Mouse (Mus musculus) adrenal gland, adult 8-10 months (tissue): ENCODE results near the gene Mxra7. TPM values are rescaled to one million over a fixed set of nuclear protein-coding genes. Genes with fewer than 3 reads are reported as not detected.
A peak's percentile ranks its signal among the peaks of the same experiment; 100 is the strongest.

Experiments used
- DNase-seq: peaks from one replicate; pipeline ENCODE4 v3.0.0; 2022
- total RNA-seq, 4 experiments: library from RNA; stranded (reverse); gene quantifications; 2 replicates each; pipeline ENCODE4 v1.2.4; 2022

The Mxra7 gene
- total RNA-seq, 4 experiments from 2014 or later, result 43.8 to 117 (median 81.5) TPM

DNA sequence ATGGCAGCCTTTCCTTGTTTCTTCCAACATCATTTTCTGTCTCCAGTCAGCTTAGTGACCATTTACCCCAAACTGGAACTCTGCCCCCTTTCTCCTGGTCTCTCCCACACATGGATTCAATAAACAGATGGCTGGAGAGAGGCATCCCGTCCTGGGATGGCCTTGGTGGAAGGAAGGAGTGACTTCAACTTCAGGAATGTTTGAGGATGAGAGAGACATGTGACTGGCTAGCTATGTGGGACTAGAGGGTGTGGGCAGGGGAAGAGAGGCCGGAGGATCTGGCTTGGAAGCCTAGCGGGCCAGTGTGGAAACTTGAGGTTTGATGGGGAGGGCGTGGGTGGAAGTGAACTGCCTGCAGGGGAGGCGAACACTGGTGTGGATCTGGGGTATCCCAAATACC, 11.1 kb downstream of the Mxra7 start:
- DNase-seq, result peak; percentile 47

DNA sequence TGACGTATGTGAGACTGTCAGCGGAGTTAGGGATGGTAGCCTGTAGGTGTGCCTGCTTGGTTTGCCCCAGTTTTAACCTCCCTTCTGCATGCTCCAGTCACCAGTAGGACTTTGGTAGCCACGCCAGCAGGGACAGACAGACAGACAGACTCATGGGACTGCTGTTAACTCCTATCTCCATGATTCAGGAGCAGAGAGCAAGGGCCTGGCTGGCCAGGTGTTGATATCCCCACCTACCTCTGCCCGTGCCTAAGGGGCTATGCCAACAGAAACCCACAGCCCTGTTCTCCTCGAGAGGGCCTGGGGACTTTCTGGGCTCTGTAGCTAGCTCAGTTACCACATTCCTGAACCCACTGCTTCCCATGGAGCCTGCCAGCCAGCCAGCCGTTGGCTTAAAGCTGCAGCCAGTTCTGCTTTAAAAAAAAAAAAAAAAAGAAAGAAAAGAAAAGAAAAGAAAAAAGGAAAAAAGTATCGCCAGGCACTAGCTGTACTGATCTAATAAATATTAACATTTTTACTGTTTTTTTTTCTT, 12.9 kb downstream of the Mxra7 start:
- no peak for DNase-seq

DNA sequence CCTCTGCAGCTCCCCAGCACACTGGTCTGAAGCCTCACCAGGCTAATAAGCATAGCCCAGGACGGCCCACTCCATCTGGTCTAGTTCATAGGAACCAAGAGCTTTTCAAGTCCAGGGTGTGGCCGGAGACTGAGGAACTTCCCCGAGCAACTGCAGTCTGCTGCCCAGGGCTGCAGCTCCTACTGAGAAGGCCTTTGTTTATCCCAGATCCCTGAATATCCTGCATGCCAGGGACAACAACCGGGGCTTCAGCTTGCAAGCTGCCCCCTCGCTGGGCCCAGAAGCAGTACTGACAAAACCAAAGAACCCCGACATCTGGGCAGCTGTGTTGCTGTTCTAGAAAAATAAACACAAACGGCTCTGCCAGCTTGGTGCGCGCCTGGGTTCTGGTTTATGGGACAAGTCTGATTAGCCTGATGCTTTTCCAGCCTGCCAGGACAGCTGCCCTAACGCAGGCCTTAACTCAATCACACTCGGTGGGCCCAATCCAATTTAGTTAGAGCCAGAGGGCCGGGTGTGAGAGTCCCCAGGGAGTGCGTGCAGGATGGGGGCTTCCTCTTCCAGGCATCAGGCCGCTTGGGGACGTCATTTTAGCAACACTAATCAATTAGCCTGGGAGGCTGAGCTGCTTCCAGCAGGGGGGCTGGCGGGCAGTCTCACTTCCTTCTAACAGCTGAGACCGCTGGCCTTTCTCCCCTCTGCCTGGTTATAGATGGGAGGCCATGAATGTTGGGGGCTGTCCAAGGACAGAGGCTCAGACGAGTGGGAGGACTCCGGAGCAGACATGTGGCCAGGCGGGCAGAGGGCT, 13.6 kb downstream of the Mxra7 start:
- no peak for DNase-seq

DNA sequence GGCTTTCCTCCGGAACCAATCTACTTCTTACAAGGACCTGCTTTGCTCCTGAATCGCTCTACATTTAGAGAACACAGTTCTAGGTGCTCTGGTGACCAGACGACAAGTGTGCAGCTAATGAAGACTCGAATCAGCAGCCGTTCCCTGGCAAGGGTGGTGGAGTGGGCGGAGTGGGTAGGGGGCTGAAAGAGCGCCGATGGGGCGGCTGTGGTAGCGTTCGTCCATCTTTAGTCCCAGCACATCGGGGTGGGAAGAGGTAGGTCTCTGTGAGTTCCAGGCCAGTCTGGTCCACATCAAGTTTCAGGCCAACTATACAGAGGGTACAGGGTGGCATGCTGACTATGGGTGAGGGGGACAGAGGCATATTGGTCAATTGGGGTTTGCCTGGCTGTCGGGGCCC, 14.2 kb downstream of the Mxra7 start:
- DNase-seq, result no peak

DNA sequence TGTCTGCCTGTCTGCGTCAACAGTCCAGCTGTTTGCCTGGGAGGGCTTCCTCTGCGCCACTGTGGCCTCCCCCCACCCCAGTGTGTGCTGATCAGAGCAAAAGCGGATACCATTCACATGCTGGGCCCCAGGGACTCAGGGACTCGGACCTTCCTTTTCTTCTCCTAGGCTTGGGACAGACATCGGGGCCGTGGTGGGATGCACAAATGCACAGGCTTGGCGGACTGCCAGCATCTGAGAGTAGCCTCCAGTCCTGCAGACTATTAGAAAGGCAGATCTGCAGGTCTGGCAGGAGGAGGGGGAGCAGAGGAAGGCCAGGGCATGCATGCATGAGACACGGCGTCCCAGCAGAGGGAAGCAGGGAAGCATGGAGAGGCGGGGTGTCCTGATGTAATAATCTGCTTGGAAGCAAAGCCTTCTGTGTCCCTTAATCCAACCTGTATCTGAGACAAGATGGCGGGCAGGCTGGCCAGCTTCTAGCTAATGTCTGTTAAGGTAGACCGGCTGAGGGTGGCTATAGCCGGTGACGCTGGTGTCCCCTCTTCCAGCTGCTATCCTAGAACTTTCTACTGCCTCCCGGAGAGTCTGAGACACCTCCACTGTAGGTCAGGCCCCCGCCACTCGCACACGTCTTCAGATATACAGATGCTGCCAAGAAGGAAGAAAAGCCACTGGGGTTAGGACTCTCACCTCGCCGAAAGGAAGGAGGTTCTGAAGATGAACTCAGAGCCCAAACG, 14.9 kb downstream of the Mxra7 start:
- DNase-seq, result no peak

DNA sequence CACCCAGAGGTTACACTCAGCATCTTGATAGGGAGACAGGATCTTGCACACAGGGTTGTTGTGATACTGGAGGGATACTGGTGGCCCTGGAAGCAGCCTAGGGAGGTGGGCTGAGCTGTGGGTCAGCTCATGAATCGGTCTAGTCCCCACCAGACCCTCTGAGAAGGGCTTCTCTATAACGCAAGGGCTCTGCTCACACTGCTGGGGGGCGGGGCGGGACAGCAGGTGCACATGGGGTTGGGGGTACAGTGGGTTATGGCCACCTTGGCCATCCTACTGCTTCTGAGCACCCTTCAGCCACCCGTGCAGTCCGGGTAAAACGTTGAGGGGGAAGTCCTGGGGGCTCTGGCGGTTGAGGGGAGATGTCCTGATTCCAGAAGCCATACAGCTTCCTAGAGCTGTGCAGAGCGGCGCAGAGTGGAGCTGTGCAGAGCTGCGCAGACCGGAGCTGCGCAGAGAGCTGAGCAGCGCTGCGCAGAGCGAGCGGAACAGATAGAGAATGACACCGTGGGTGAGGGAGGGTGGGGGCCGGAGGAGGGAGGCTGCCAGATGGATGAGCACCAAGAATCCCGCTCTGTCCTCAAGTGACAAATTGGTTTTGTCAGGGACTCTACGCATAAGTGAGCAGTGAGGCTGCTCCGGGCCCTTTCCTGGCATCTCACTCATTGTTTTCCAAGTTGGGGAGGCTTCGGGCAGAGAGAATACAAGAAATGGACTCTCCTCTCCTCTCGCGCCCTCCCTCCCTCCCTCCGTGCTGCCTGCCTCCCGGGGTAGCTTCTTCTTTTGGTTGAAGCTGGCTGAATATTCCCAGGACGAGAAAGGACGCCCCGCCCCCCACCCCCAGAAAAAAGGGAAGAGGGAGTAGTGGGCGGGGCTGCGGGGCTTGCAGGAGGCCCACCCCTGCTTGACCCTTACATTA, 16.6 kb downstream of the Mxra7 start:
- peak; percentile 56 for DNase-seq

DNA sequence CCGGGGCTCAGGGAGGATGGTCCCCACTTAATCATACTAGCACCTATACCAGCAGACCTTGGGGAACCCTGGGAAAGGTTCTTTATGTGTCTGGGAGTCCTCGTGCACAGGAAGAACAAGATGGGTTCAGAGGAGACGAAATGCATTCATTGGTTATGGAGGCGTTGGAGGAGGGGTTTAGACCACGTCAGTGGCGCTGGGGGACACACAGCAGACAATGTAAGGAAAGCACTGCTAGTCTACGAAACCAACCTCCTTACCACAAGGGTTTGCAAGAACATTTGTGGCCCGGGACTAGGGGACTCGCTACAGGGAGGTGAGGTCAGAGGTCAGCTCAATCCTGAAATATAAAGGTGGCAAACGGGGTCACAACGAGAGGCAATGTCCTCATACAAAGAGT, 17.3 kb downstream of the Mxra7 start:
- no peak for DNase-seq

DNA sequence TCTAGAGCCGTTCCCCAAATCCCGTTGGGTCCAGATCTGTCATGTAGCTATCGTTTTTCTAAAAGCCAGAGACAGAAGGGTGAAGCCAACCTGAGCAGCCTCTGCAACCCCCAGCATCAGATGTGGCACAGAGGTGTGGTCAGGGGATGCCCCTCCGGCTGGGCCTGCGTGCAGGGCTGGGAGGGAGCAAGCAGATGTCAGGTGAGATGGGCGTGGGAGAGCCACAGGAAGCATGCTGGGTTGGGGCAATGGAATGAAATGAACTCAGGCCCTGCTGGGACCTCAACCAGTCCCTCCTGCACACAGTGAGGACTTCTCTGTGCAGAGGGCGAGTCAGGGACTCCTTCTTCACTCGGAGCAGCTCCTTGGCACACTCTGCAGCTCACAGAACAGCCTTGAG, 18.3 kb downstream of the Mxra7 start:
- DNase-seq, result no peak

DNA sequence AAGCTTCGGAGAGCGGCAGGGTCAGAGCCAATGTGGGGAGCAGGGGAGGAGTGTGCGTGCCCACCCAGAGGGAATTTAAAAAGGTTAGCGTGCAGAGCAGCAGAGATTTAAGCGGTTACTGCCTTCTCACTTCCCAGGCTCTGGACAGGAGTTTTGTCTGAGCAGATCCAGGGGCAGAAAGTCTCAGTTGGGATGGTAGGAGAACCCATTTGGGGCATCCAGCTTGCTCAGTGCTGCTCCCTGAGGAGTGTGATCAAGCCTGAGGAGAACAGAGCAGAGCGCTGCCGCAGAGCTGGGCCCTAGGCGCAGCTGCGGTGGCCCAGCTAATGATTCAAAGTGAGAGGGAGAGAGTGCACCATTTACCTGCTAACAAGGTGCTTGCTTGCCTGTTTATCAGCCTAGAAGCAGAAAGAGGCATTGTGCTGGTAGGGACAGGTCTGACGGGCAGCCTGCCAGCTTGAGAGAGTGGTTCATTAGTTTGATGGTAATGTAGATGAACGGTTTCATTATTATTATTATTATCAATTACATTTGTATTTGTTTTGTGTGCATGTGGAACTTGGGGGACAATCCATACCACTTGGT, 18.9 kb downstream of the Mxra7 start:
- no peak for DNase-seq

DNA sequence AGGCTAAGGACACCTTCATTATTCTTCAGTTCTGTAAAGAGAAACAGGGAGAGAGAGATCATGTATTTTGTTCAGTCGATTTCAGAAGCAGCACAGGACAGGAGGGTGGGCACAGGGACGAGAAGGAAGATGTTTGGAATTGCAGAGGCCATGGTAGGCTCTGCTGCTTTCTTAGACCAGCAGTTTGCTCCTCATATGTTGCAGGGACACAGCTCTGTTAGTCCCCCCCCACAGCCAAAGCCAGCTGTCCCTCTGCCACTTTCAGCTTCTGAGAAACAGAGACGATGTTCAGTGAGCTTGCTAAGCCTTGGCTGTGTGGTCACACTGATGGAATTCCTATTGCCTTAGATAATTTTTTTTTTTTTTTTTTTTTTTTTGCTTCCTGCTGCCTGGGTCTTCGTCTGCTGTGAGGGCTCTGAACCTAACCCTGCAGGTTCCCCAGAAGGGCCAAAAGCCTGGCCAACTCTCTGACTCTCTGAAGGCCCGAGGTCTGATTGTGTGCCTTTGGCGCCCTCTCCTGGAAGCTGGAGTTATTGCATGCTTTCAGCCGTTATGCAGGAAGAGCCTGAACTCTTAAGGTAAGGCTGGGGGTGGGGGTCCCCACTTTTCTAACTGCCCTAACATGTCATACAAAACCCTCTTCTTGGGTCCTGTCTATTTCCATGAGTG, 19.8 kb downstream of the Mxra7 start:
- peak; percentile 83 for DNase-seq

DNA sequence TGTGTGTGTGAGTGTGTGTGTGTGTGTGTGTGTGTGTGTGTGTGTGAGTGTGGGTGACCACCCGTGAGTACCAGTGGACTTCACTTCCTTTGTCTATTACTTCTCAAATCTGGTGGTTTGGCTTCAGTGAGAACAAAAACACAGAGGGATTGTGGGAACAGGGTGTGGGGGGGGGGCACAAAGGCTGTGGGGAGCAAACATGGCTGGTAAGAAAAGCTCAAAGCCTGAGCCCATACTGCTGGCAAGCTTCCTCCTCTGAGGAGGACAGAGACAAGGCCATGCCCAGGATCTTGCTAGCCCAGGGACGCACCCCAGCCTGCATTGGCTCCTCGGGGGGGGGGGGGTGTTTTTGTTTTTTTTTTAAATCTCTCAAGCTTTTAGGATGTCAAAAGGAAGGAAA, 20.3 kb downstream of the Mxra7 start:
- DNase-seq, result no peak

DNA sequence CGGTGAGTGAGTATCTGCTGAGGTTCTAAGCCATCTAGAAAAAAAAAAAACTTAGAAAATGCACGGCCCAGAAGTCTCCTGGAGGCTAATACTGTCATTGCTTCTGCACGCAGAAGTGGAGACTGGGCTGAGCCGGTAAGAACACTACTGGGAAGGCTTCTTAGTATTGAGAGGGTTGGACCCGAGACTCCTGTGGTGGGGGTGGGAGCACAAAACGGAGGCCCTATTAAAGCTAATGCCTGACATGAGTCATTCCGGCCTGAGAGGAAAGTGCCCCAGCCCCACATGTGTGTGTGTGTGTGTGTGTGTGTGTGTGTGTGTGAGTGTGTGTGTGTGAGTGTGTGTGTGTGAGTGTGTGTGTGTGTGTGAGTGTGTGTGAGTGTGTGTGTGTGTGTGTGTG, 20.7 kb downstream of the Mxra7 start:
- DNase-seq, result no peak

DNA sequence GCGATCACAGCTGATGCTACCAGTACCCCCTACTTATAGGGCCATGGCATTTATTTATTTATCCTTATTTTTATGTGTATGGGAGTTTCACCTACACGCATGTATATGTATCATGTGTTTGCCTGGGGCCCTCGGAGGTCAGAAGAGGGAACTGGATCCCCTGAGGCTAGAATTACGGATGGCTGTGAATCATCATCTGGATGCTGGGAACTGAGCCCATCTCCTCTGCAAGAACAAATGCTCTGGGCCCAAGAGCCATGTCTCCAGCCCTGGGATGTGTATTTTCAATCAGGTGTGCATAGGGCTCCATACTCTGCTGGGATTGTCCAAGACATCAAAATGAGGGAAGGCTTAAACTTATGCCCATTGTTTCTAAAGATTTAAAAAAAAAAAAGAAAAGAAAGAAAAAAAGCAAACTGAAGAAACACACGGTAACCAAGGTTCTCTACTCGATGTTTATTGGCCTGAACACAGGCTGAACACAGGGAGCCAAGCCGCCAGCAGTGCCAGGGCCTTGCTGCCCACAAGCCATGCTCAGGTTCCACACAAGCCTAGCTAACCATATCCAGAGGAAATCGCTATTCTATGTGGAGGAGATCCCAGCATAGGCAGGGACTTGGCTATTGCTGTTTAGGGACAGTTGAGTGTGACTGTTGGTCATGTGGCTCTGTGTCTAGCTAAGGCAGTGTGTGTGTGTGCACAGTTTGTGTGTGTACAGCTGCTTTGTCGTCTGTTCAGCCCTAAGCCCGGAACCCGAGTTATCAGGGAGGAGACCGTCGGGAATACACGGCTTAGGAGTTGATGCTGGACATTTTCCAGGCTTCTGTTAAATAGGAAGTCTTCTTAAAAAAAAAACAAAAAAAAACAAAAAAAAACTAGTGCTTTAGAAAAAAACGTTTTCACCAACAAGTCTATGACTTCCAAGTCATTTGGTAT, 21.4 kb downstream of the Mxra7 start:
- no peak for DNase-seq

DNA sequence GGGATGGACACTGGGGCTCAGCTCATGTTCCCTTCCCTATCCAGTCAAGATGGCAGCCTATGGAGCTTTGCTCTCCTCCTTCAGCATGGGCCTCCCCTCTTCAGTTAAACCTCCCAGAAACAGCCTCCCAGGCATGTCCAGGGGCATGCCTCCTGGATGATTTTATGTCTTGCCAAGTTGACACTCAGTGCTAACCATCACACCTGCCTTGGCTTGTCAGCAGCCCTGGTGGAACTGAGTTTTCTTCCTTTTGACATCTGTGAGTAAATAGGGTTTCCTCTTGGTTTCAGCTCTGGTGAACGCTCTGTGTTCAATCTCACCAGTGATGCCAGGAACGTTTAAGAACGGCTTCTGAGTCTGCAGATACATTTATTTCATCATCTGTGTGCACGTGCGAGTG, 25.1 kb downstream of the Mxra7 start:
- no peak for DNase-seq

DNA sequence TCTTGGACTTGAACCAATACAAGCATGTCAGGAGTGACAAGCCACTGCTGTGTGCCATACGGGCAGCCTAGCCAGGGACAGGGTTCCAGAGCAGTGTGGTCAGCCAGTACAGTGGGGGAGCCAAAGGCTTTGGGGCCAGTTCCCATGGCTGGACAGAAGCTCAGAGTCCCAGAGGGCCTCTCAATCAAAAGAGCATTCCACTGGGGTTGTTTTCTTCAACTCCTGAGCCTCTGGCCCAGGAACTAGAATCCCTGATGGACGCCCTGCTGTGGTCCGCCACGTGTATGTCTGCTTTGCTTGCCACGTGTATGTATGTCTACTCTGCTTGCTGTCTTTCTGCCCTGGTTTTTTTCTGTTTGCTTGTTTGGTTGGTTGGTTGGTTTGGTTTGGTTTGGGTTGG, 26.7 kb downstream of the Mxra7 start:
- no peak for DNase-seq

DNA sequence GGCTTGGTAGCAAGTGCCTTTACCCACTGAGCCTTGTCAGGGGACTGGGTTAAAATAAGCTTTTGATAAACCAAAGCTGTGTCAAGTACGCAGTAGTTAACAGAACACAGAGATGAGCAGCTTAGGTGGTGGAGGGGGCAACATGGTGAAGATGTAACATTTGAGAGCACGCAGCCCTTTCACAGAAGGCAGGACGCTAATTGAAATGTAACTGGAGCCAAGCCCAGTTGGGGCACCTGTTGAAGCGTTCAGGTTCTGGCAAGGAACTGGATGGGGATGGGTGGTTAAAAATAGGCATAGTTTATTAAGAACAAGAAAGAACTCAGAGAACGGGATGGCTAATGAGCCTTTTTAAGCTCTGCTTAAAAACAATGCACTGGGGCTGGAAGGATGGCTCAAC, 28.5 kb downstream of the Mxra7 start:
- DNase-seq, result no peak

DNA sequence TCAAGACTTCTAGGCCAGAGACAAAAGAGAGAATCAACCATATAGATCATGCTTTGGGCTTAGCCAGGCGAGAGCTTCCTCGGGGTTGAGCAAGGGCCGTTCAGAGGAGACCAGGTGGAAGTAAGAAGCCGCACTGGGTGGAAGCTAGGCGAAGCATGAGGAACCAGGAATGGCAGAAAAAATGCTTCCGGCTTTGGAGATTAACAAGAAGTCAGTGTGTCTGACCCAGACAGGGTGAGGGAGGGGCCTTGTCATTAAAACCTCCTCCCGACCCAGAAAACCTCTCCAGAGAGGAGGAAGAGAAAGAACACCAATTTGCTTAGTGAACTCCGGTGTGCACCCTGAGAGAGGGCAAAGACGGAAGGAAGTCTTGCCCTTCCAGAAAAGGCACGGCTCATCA, 43.6 kb downstream of the Mxra7 start:
- DNase-seq, result no peak

DNA sequence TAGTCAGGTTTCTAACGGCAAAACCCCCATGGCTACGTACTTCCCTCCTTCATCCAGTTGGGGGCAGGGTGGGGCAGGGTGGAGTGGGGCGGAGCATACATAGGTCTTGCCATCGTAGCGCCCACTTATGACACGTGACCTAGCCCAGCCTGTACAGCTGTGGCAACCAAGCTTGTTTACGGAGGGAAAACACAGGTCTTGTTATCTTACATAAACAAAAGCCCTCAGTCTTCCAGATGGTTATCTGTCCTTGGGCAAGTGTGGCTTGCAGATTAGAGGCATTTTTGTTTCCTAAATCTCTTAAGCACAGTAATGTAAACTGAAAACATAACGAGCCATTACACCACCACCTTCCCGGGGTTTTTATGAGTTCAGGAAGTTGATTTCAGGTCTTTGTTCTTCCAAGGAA, 45.1 kb downstream of the Mxra7 start:
- DNase-seq, result no peak

DNA sequence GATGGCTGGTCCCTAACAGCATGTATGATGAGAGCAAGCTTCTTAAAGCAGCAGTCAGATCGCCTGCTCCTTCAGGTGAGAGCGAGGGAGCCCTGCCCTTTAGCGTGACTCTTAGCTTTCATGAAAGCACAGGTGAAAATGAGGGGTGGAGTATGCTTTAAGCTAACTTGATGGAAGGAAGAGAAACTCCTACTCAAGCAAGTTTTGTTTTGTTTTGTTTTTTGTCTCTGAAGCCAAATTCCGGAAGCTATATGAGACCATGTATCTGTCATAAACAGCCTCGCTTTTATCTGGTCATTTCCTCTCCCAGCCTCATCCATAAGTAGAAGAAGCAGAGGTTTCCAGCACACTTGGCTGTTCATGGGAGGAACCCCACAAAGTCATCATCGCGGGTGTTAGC, 52.4 kb downstream of the Mxra7 start, which contains the start of gene St6galnac1:
TSS of gene St6galnac1 (minus strand) at position 101 of the 400 bp plus-strand sequence.
- DNase-seq, result no peak

DNA sequence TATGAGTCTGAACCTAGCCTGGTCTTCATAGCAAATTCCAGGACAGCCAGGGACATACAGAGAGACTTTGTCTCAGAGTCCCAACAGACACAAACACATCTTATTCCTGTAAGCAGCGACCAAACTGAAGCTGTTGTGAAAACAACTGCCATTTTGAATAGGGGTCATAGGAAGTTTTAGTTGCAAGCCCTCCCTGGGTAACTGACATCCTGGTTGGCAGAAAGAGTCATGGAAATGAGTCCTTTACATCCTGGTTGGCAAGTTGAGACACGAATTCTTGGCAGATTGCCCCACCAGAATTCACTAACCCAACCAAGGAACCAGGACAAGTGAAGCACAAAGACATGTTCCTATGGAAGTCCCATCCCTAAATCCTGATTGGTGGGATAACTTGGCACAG, 54.6 kb downstream of the Mxra7 start:
- DNase-seq, result no peak

DNA sequence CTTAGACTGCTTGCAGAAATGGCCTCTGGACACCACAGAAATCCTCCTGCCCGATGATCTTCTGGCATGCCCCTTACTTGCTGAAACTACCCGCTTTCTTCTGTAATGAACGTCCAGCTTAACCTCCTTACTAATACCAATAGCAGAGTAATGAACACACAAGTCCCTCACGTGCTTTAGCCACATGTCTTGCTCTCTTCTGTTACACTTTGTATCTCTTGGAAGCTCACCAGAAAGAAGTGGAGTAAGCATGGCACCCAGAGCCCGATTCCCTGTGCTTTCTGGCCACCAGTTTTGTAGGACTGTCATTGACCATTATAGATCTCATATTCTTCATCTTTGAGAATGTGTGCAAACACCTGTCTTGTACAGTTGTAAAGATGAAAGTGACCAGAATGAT, 58.0 kb downstream of the Mxra7 start:
- no peak for DNase-seq
